Mouse (Mus musculus) cerebellum, postnatal 36 days (tissue): ENCODE results near the gene Sphk2.
A peak's percentile ranks its signal among the peaks of the same experiment; 100 is the strongest.

Source experiments
- DNase-seq, 2 experiments: peaks; one replicate each; pipeline ENCODE4 v3.0.0; 2021 to 2022; ENCODE audit warnings: mixed read lengths in 2 of 2

Gene Sphk2

GRCm38 (mm10) chr7:45717918-45718297, at the start of gene Sphk2:
TSS of gene Sphk2 (minus strand) at chr7:45718002.
- DNase-seq = peak; percentile 98 to 99

GRCm38 (mm10) chr7:45767500-45767899, 49.7 kb upstream of the Sphk2 start:
- no peak for DNase-seq

GRCm38 (mm10) chr7:45766764-45767163, 49.0 kb upstream of the Sphk2 start:
- no peak for DNase-seq

- no peak for DNase-seq
Measured at GRCm38 (mm10) chr7:45765995-45766394, 48.2 kb upstream of the Sphk2 start.

- DNase-seq = no peak
Measured at GRCm38 (mm10) chr7:45760151-45760550, 42.3 kb upstream of the Sphk2 start.

- no peak for DNase-seq
Measured at GRCm38 (mm10) chr7:45759400-45759799, 41.6 kb upstream of the Sphk2 start.

GRCm38 (mm10) chr7:45755703-45756102, 37.9 kb upstream of the Sphk2 start:
- no peak for DNase-seq

- DNase-seq = no peak
Measured at GRCm38 (mm10) chr7:45750162-45750561, 32.4 kb upstream of the Sphk2 start.

GRCm38 (mm10) chr7:45749401-45749800, 31.6 kb upstream of the Sphk2 start:
- DNase-seq = no peak

- DNase-seq = no peak
Measured at GRCm38 (mm10) chr7:45748110-45748509, 30.3 kb upstream of the Sphk2 start.

GRCm38 (mm10) chr7:45747450-45747849, 29.6 kb upstream of the Sphk2 start:
- no peak for DNase-seq

- no peak for DNase-seq
Measured at GRCm38 (mm10) chr7:45746518-45746917, 28.7 kb upstream of the Sphk2 start.

- DNase-seq = peak; percentile 70 to 82
Measured at GRCm38 (mm10) chr7:45744387-45744786, 26.6 kb upstream of the Sphk2 start.

GRCm38 (mm10) chr7:45742338-45742737, 24.5 kb upstream of the Sphk2 start:
- DNase-seq = peak; percentile 41 to 51

- DNase-seq = no peak
Measured at GRCm38 (mm10) chr7:45741777-45742176, 24.0 kb upstream of the Sphk2 start.

- DNase-seq = no peak
Measured at GRCm38 (mm10) chr7:45741308-45741707, 23.5 kb upstream of the Sphk2 start.

GRCm38 (mm10) chr7:45739820-45740219, 22.0 kb upstream of the Sphk2 start:
- DNase-seq = no peak

GRCm38 (mm10) chr7:45739162-45739763, 21.5 kb upstream of the Sphk2 start:
- DNase-seq = peak; percentile 84 to 91

GRCm38 (mm10) chr7:45733477-45733876, 15.7 kb upstream of the Sphk2 start:
- no peak for DNase-seq

- DNase-seq = no peak
Measured at GRCm38 (mm10) chr7:45730727-45731431, 13.1 kb upstream of the Sphk2 start.

GRCm38 (mm10) chr7:45727625-45728024, 9.8 kb upstream of the Sphk2 start:
- no peak for DNase-seq

- DNase-seq = no peak
Measured at GRCm38 (mm10) chr7:45726419-45726818, 8.6 kb upstream of the Sphk2 start.

GRCm38 (mm10) chr7:45725713-45726112, 7.9 kb upstream of the Sphk2 start, which contains the start of gene Spaca4:
TSS of gene Spaca4 (minus strand) at chr7:45725813.
- no peak for DNase-seq

GRCm38 (mm10) chr7:45725151-45725550, 7.3 kb upstream of the Sphk2 start:
- DNase-seq = no peak

- DNase-seq = no peak
Measured at GRCm38 (mm10) chr7:45723781-45724180, 6.0 kb upstream of the Sphk2 start.
